Mouse (Mus musculus) spleen, adult 12 weeks (tissue): ENCODE measurements around the gene Pik3c2b.

Source experiments
- DNase-seq: peaks from one replicate; pipeline ENCODE4 v3.0.0; 2022; ENCODE audit warnings: low spot score

The Pik3c2b gene

GRCm38 (mm10) chr1:133100980-133101798 is 55.7 kb downstream of the Pik3c2b start:
- peak; percentile 37 for DNase-seq

GRCm38 (mm10) chr1:133102108-133102507 is 56.6 kb downstream of the Pik3c2b start:
- DNase-seq, result no peak

GRCm38 (mm10) chr1:133103315-133103714 is 57.8 kb downstream of the Pik3c2b start:
- no peak for DNase-seq

- DNase-seq, result no peak
These were observed 58.4 kb downstream of the Pik3c2b start for GRCm38 (mm10) chr1:133103871-133104270.

GRCm38 (mm10) chr1:133116108-133116507 is 70.6 kb downstream of the Pik3c2b start:
- DNase-seq, result no peak

- DNase-seq, result no peak
These were observed 72.7 kb downstream of the Pik3c2b start for GRCm38 (mm10) chr1:133118127-133118526.

GRCm38 (mm10) chr1:133118844-133119243 is 73.4 kb downstream of the Pik3c2b start:
- no peak for DNase-seq

- DNase-seq, result no peak
These were observed 74.7 kb downstream of the Pik3c2b start for GRCm38 (mm10) chr1:133119931-133120712.

- no peak for DNase-seq
These were observed 75.8 kb downstream of the Pik3c2b start for GRCm38 (mm10) chr1:133121246-133121645.

GRCm38 (mm10) chr1:133124137-133124536 is 78.7 kb downstream of the Pik3c2b start:
- no peak for DNase-seq

- DNase-seq, result no peak
These were observed 80.3 kb downstream of the Pik3c2b start for GRCm38 (mm10) chr1:133125640-133126364.

- no peak for DNase-seq
These were observed 80.9 kb downstream of the Pik3c2b start for GRCm38 (mm10) chr1:133126365-133126740.

GRCm38 (mm10) chr1:133127328-133127727 is 81.9 kb downstream of the Pik3c2b start:
- DNase-seq, result no peak

- DNase-seq, result no peak
These were observed 84.2 kb downstream of the Pik3c2b start for GRCm38 (mm10) chr1:133129471-133130221.

GRCm38 (mm10) chr1:133130638-133131560 is 85.4 kb downstream of the Pik3c2b start, which contains the start of gene Ppp1r15b:
Ppp1r15b (plus strand) TSS chr1:133131143.
- DNase-seq, result peak; percentile 97

GRCm38 (mm10) chr1:133131561-133131905 is 86.1 kb downstream of the Pik3c2b start:
- no peak for DNase-seq

- DNase-seq, result no peak
These were observed 86.5 kb downstream of the Pik3c2b start for GRCm38 (mm10) chr1:133131936-133132335.

- DNase-seq, result no peak
These were observed 87.2 kb downstream of the Pik3c2b start for GRCm38 (mm10) chr1:133132388-133133326.

- DNase-seq, result no peak
These were observed 88.0 kb downstream of the Pik3c2b start for GRCm38 (mm10) chr1:133133425-133133824.

GRCm38 (mm10) chr1:133134071-133134470 is 88.6 kb downstream of the Pik3c2b start:
- DNase-seq, result no peak
